Mouse (Mus musculus) adrenal gland, adult 2 months (tissue): Measurements from ENCODE around the gene Il16. TPM values are rescaled to one million over a fixed set of nuclear protein-coding genes. Genes with fewer than 3 reads are reported as not detected.
A peak's percentile ranks its signal among the peaks of the same experiment; 100 is the strongest.

Source experiments
- DNase-seq: peaks from one replicate; pipeline ENCODE4 v3.0.0; 2021
- polyA plus RNA-seq: library from polyadenylated mRNA; depleted of rRNA; stranded (reverse); fragments of >200 nt; gene quantifications from 2 replicates; pipeline ENCODE4 v1.2.3, GENCODE M21; 2012
- total RNA-seq, 2 experiments: library from RNA; stranded (reverse); gene quantifications; 2 replicates each; pipeline ENCODE4 v1.2.3; 2021

Il16 gene
- total and polyA plus RNA-seq, 3 experiments, result 2.0 to 5.7 (median 3.4) TPM

- DNase-seq, result no peak
Measured at GRCm38 (mm10) chr7:83678506-83678905, 67.0 kb downstream of the Il16 start.

- DNase-seq, result no peak
Measured at GRCm38 (mm10) chr7:83677296-83677695, 68.2 kb downstream of the Il16 start.

DNA sequence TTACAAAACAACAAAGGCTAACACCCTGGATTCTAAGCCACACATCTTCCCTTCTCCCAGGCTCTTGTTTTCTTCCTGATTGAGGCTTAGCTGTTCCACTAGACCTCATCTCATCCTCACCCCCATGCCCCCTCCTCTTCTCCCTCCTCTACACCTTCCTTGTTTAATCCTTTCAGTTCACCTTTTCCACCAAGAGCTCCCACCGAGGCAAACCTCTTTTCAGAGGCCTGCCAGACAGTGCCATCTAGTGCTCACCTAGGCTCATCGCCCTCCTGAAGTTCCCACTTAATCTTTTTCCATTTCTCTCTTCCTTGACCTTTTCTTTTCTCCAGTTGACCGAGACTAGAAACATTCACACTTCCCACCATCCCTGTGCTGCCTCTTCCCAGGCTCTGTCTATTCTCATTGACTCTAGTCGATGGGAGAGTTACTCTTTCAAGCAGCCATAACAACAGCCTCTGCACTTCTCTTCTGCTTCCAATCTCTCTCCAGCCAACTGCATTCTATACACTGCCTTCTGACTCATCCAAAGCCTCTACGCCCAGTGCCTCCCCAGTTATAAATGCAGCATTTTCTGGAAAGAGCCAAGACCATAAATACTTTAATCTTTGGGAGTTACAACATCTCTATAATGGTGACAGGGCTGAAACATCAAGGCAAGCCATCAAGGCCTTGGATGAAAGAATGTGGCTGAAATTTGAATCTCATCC, 69.8 kb downstream of the Il16 start:
- DNase-seq, result peak; percentile 24

GRCm38 (mm10) chr7:83671573-83671972, 74.0 kb downstream of the Il16 start:
- no peak for DNase-seq

DNA sequence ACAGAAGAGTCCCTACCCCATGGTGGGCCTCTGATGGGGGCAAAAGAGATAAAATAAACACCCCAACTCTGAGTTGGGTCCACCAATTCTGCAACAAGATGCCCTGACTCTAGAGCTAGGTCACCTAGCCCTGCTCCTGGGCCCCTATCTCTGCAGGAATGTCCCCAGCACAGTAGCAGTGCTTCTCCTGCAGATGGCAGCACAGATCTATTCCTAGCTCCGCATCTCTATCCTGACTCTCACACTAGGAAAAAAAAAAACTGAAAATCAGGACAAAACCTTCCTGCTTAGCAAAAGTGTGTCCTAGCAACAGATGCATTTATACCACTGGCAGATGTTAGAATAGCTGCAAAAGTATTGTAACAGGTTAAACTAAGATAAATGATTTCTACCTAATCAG, 76.8 kb downstream of the Il16 start:
- peak; percentile 58 for DNase-seq

DNA sequence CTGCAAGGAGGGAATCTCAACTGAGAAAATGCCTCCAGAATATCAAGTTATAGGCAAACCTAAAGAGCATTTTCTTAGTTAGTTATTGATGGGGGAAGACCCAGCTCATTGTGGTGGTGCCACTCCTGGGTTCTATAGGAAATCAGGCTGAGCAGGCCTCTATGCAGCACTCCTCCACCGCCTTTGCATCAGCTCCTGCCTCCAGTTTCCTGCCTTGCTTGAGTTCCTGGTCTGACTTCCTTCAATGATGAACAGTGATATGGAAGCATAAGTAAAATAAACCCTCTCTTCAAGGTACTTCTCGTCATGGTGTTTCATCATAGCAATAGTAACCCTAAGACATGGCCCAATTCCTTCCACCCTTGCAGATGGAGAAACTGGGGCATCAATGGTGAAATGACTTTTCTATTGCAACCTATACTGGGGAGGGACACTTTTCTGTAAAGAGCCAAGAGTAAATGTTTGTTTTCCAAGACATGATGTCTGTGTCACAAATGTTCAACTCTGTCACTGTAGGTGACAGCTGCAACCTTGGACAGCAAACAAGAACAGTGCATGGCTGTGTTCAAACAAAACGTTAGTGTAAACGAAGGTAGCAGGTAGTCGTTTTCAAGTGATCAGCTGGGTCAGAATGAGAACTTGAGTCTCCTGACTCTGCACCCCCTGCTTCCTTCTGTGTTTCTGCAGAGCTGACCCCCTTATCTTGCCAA, 77.4 kb downstream of the Il16 start:
- DNase-seq, result no peak

GRCm38 (mm10) chr7:83666087-83666595, 79.4 kb downstream of the Il16 start:
- no peak for DNase-seq

- DNase-seq, result no peak
Measured at GRCm38 (mm10) chr7:83662711-83663375, 82.7 kb downstream of the Il16 start.

- DNase-seq, result no peak
Measured at GRCm38 (mm10) chr7:83661763-83662162, 83.8 kb downstream of the Il16 start.

- no peak for DNase-seq
Measured at GRCm38 (mm10) chr7:83661031-83661430, 84.5 kb downstream of the Il16 start.

DNA sequence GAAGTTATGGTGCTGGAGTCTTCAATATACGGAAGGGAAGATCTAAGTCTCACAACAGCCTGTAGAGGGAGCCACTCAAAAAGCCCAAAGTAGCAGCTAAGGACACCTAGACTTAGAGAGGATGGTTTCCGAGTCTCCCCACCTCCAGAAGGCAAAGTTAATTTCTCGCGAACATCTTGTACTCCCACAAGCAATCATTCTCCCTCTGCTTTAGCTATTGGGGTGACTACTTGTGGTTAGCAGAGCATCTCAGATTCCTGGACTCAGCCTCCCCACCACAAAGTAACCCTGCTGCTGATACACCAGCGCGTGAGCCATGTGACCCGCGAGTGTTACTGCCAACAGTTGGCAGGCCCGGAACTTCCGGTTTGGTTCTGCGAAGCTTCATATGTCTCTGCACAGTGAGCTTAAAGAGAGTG, 85.2 kb downstream of the Il16 start:
- no peak for DNase-seq

GRCm38 (mm10) chr7:83659159-83660065, 86.1 kb downstream of the Il16 start:
- DNase-seq, result peak; percentile 38

DNA sequence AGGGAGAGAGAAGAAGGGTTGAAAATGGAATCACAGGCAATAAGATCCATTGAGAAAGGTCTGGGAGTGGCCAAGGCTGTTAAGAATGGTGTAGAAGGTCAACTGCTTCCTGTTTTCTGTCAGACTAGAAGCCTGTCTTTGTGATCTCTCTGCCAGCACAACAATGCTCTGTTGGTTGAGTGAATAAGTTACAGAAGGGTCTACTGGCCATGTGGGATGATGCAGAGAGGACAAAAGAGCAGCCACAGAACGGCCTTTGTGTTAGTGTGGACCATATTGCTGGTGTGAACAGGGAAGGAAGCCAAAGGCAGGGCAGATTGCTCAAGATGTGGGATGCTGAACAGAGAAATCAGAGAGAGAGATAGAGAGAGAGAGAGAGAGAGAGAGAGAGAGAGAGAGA, 86.8 kb downstream of the Il16 start:
- no peak for DNase-seq

DNA sequence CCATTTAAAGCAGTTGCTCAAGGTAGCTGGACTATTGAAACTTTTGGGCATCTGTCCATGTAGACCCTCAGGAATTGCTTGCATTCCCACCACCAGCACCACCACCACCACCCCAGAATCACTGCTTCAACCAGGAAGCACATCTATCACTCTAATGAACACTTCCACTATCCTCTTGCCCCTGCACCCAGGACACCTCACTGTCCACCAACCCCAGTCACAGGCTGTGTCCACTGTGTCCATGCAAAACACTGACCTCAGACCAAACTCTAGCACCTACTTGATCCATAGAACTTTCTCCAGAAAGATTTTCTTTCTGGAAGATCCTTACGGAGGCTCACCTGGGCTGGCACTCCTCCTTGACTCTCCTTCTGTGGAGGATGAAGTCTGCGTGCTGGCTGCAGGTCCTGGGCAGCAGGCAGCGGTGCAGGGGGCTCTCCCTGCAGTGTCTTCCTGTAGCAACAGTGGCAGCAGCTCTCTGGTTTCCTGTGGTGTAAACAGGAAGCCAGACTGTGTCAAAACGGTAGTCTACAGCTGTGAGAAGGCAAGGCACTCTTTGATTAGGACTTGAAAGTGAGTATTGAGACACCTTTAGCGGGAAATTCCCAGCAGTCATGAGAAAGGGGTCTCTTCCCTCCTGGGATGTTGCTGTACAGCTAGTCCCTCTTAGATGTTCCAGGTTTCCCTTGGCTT, 90.4 kb downstream of the Il16 start:
- peak; percentile 37 for DNase-seq

DNA sequence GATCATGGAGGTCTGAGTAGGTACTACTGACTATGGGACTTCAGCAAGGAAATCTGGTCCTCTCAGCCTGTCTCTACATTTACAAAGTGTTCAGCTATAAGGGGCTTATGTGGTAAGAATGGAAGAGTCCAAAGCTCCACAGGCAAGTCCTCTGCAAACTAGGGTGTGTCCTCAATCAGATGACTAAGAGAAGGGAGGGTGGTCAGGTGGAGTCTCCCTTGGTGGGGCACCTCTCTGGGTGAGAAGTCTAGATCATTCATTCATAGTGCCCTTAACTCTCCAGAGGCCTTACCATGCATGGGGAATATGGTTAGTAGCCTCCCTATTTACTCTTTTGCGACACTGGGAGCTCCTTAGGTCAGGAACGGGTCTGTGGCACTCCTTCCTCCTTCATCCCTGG, 91.3 kb downstream of the Il16 start:
- DNase-seq, result no peak

GRCm38 (mm10) chr7:83653605-83654051, 91.9 kb downstream of the Il16 start:
- no peak for DNase-seq

GRCm38 (mm10) chr7:83652498-83652897, 93.0 kb downstream of the Il16 start:
- DNase-seq, result no peak

DNA sequence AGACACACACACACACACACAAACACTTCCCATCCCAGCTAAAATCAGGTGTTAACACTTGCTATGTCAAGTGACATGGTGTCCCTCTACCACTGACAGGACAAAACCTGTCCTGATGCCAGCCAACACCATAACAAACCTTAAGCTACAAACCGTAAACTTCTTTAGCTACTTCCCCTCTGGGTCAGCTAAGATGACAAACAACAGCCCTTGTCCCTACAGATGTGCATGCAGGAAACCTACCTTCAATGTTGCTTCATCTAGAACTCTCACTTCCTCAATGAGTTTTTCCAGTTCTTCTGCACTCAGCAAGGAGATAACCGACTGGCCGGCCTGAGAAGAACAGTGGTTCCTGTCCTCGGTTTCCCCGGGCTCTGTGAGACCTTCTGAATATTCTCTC, 94.9 kb downstream of the Il16 start:
- DNase-seq, result no peak

GRCm38 (mm10) chr7:83648807-83649206, 96.7 kb downstream of the Il16 start:
- DNase-seq, result no peak

- no peak for DNase-seq
Measured at GRCm38 (mm10) chr7:83645476-83645875, 100.0 kb downstream of the Il16 start.

DNA sequence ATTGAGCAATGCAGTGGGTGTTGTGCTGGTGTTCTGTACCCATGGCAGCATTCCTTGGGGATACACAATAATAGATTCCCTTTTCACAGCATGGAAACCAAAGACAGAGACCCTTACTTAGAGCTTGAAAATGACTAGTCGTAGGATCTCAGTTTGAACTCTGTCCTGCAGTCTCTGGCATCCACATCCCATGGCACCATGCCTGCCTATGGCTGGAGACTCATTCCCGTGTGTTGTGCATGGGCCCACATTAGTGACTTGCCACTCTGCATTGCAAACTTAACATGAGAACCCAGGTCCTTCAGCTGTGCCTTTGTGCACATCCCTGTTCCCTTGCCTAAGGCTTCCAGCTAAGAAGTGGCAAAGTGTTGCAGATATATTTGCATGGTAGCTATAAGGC, 100.8 kb downstream of the Il16 start:
- no peak for DNase-seq
